Mouse (Mus musculus) bone marrow, adult 2 months (tissue): ENCODE data around the gene Acy3. TPM values are rescaled to one million over a fixed set of nuclear protein-coding genes. Genes with fewer than 3 reads are reported as not detected.
"Not testable (repeated sequence)": the region's sequence is repeated elsewhere in the genome, so short reads cannot be mapped to it uniquely, and the experiment has no call there.

Experiments
- H3K27ac ChIP-seq: fragments of 200-500 bp; 2 replicates; pipeline ENCODE4 v1.5.1; 2012; ENCODE audit warnings: low read depth, mild to moderate bottlenecking, control low read depth, inconsistent platforms, low read length; ENCODE audit not compliant: control insufficient read depth, poor library complexity, insufficient read depth
- H3K4me1 ChIP-seq: fragments of 200-500 bp; 2 replicates; pipeline ENCODE4 v1.6.1; 2011; ENCODE audit warnings: low read length; ENCODE audit not compliant: control insufficient read depth, insufficient read depth
- H3K4me3 ChIP-seq: fragments of 200-500 bp; replicated peaks from 2 replicates; pipeline ENCODE3; 2011; ENCODE audit warnings: mild to moderate bottlenecking, low read depth, low read length, control low read depth; ENCODE audit not compliant: control insufficient read depth
- CTCF ChIP-seq: fragments of 200-500 bp; IDR thresholded peaks from 2 replicates; pipeline ENCODE4 v1.5.1; 2011; ENCODE audit warnings: low read length, control low read depth; ENCODE audit not compliant: control insufficient read depth, insufficient read depth
- POLR2A ChIP-seq: fragments of 200-500 bp; IDR thresholded peaks from 2 replicates; pipeline ENCODE4 v1.6.1; 2011; ENCODE audit warnings: low read depth, mild to moderate bottlenecking, control low read depth, low read length, borderline replicate concordance; ENCODE audit not compliant: control insufficient read depth
- WGBS: fragments of 180-500 bp; shearing (Covaris S2); methylation state at CpG from one replicate; pipeline ENCODE4 v1.1.7; 2018; 5-methylcytosine and 5-hydroxymethylcytosine counted together
- polyA plus RNA-seq: library from polyadenylated mRNA; stranded (reverse); fragments of >200 nt; gene quantifications from 2 replicates; pipeline ENCODE4 v1.2.4, GENCODE M21; 2011; ENCODE audit warnings: low replicate concordance; ENCODE audit not compliant: missing spikeins, insufficient read depth, insufficient read length

The Acy3 gene
- polyA plus RNA-seq, 1 experiment, result 10.7 TPM

- peaks cover 5% of the 10 kb centered on the region; the same call in 1 of the 2 replicates for H3K4me1 ChIP-seq
- H3K4me3 ChIP-seq, result no peak overlapping the region
- no peak for TF ChIP-seq POLR2A
- TF ChIP-seq CTCF, result no peak
- no peak overlapping the region for H3K27ac ChIP-seq
Measured at GRCm38 (mm10) chr19:3951461-3951860, 34.9 kb upstream of the Acy3 start.

- no peak for TF ChIP-seq POLR2A
- no peak for TF ChIP-seq CTCF
- WGBS, result 37% methylated on average over 1 of the region's 1 CpGs
- Histone ChIP-seq H3K27ac (no peak overlapping the region), H3K4me3 (no peak overlapping the region), H3K4me1 (peaks cover 5% of the 10 kb centered on the region; the same call in 1 of the 2 replicates)
Measured at GRCm38 (mm10) chr19:3952099-3952498, 34.3 kb upstream of the Acy3 start.

DNA sequence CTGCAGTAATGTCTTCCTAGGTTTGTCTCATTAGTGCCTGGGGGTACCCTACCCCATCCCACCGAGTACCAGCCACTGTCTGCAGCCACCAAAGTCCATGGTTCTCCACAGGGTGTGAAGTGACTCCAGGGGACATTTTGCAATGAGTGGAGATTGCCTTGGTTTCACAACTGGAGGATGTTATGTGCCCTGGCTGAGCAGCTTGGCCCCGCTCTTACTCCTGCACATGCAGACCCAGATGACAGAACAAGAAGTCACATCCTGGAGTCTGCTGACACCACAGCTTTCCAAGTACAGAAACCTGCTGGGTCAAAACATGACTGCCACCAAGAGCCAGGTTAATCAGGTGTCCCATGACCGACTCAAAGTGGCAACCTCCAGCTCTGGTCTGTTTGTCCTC lies 31.3 kb upstream of the Acy3 start:
- Histone ChIP-seq H3K4me1 (peaks cover 5% of the 10 kb centered on the region; the same call in 1 of the 2 replicates), H3K27ac (no peak overlapping the region), H3K4me3 (no peak overlapping the region)
- 49% methylated on average over 3 of the region's 3 CpGs for WGBS
- TF ChIP-seq CTCF, result no peak
- TF ChIP-seq POLR2A, result no peak

- WGBS, result 68% methylated on average over 4 of the region's 4 CpGs
- TF ChIP-seq POLR2A, result no peak
- TF ChIP-seq CTCF, result no peak
- Histone ChIP-seq H3K4me3 (no peak overlapping the region), H3K27ac (no peak overlapping the region), H3K4me1 (peaks cover 5% of the 10 kb centered on the region; the same call in 1 of the 2 replicates)
Measured at GRCm38 (mm10) chr19:3955804-3956203, 30.6 kb upstream of the Acy3 start.

GRCm38 (mm10) chr19:3957296-3958036 lies 28.9 kb upstream of the Acy3 start:
- not testable (repeated sequence) for H3K4me3 ChIP-seq, H3K27ac ChIP-seq, H3K4me1 ChIP-seq
- WGBS, result 73% methylated on average over 5 of the region's 5 CpGs

GRCm38 (mm10) chr19:3958470-3958869 lies 27.9 kb upstream of the Acy3 start, which contains the start of gene Aldh3b3:
Aldh3b3 (plus strand) TSS chr19:3958645.
- H3K27ac ChIP-seq, result no peak within 1 kb of the TSS
- TF ChIP-seq POLR2A, result no peak
- no peak for TF ChIP-seq CTCF
- H3K4me3 ChIP-seq, result no peak within 1 kb of the TSS
- peaks cover 2% of the 10 kb centered on the region; the same call in 1 of the 2 replicates for H3K4me1 ChIP-seq
- WGBS, result 72% methylated on average over 4 of the region's 4 CpGs

GRCm38 (mm10) chr19:3959030-3959429 lies 27.3 kb upstream of the Acy3 start:
- TF ChIP-seq CTCF (no peak), POLR2A (no peak)
- H3K4me1 ChIP-seq, result peaks cover 3% of the 10 kb centered on the region; the same call in 1 of the 2 replicates
- H3K4me3 ChIP-seq, result no peak overlapping the region
- no peak overlapping the region for H3K27ac ChIP-seq

DNA sequence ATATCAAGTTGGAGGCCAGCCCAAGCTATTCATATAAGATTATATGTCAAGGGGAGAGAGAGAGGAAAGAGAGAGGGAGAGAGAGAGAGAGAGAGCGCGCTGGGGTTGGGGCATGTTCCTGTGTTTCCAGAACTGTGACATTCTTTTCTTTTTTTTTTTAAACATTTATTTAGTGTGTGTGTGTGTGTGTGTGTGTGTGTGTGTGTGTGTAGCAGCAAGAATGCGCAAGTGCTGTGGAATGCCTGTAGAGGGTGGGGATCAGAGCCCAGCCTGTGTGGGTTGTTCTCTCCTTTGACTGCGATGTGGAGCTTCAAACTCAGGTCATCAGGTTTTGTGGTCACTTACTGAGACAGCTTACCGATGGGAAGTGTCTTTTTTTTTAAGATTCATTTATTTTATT lies 26.2 kb upstream of the Acy3 start:
- Histone ChIP-seq H3K27ac (no peak overlapping the region), H3K4me3 (no peak overlapping the region), H3K4me1 (peaks cover 2% of the 10 kb centered on the region; the same call in 1 of the 2 replicates)
- WGBS, result 72% methylated on average over 5 of the region's 5 CpGs
- TF ChIP-seq CTCF (no peak), POLR2A (no peak)

DNA sequence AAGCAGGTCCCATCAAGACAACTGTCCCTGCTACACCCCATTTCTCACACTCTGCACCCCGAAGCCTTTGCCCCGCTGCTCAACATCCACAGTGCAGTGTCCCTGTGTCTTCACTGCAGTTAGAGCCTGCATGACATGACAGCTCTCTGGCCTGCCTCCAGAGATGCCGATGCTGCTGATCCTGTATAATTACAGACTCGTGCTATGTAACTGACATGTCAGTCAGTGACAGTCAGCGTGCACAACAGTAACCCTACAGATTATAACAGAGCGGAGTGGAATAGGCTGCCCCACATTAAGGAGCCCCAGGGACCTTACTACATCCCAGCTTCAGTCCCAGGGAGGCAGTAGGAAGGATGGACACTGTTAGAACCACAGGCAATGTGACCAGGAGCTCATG lies 24.6 kb upstream of the Acy3 start:
- H3K4me1 ChIP-seq, H3K4me3 ChIP-seq, H3K27ac ChIP-seq: not testable (repeated sequence)
- 85% methylated on average over 6 of the region's 6 CpGs for WGBS
